Mouse (Mus musculus) MEL (cell line): ENCODE results near the gene Zfyve26.

Source experiments
- CTCF ChIP-seq, 3 experiments: IDR thresholded peaks in 2 of 3; conservative IDR thresholded peaks in 1 of 3; 2 replicates each; pipeline ENCODE4 v1.5.1; 2011 to 2012; ENCODE audit warnings: low read length in 3 of 3, low read depth in 2 of 3, mild to moderate bottlenecking in 2 of 3, improper control_type of control experiment in 1 of 3, inconsistent platforms in 1 of 3, mixed read lengths in 1 of 3, moderate library complexity in 1 of 3; ENCODE audit not compliant: control insufficient read depth in 1 of 3, insufficient read depth in 1 of 3, poor library complexity in 1 of 3, severe bottlenecking in 1 of 3
- EP300 ChIP-seq, 2 experiments: IDR thresholded peaks; 2 replicates each; pipeline ENCODE4 v1.6.1; 2011; ENCODE audit warnings: improper control_type of control experiment in 2 of 2, low read length in 2 of 2, low read depth in 1 of 2, mild to moderate bottlenecking in 1 of 2
- MAX ChIP-seq: IDR thresholded peaks from 2 replicates; pipeline ENCODE4 v1.6.1; 2011; ENCODE audit warnings: low read length, improper control_type of control experiment
- RAD21 ChIP-seq: IDR thresholded peaks from 2 replicates; pipeline ENCODE4 v1.6.1; 2011; ENCODE audit warnings: mild to moderate bottlenecking, low read depth, low read length, improper control_type of control experiment

- TF ChIP-seq EP300 (IDR thresholded peaks at IDR 0.05; ENCODE audit: low read depth in 1 of 2, low read length in 2 of 2): peak; percentile 29 to 50; a peak in 2 of 4 replicates
- TF ChIP-seq MAX: peak; percentile 79
- TF ChIP-seq CTCF (IDR thresholded peaks at IDR 0.05 in 2 of 3, conservative IDR thresholded peaks at IDR 0.05 in 1 of 3; ENCODE audit: control insufficient read depth in 1 of 3, insufficient read depth in 1 of 3, low read depth in 2 of 3, low read length in 3 of 3, poor library complexity in 1 of 3, severe bottlenecking in 1 of 3): no peak
- no peak for TF ChIP-seq RAD21
These were observed 2.0 kb upstream of the Zfyve26 start for GRCm38 (mm10) chr12:79297884-79298636.
